Mouse (Mus musculus) left cerebral cortex, adult 8-10 months (tissue): ENCODE results near the gene Bmi1. TPM values are rescaled to one million over a fixed set of nuclear protein-coding genes. Genes with fewer than 3 reads are reported as not detected.

ENCODE experiments used
- DNase-seq, 2 experiments: peaks; one replicate each; pipeline ENCODE4 v3.0.0; 2022; ENCODE audit warnings: low spot score in 2 of 2
- total RNA-seq, 4 experiments: library from RNA; stranded (reverse); gene quantifications; 2 replicates each; pipeline ENCODE4 v1.2.4; 2022

The Bmi1 gene
- total RNA-seq: 10 to 100 TPM; 45.0 to 53.8 (median 49.1) TPM

DNA sequence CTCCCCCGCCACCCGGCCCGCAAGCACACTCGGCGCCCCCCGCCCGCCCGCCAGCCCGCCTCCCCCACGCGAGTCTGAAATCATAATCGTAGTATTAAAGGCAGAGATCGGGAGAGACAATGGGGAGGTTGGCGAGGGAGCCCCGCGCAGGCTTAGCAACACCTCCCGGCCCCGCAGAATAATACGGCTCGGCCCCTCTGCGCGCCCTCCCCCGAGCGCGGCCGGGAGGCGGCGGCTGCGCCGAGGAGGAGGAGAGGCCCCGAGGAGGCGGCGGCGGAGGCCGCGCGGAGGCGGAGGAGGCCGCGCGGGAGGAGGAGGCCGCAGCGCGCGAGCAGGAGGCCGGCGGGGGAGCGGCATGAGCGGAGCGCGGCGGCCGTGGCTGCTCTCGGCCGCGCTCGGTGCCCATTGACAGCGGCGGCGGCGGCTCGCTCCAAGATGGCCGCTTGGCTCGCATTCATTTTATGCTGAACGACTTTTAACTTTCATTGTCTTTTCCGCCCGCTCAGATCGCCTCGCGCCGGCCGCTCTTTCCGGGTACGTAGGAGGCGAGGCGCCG is at the start of gene Bmi1:
TSS of gene Bmi1 (plus strand) at position 83 of the 556 bp plus-strand sequence.
- peak in 1 of 2 experiments; percentile 53 for DNase-seq

DNA sequence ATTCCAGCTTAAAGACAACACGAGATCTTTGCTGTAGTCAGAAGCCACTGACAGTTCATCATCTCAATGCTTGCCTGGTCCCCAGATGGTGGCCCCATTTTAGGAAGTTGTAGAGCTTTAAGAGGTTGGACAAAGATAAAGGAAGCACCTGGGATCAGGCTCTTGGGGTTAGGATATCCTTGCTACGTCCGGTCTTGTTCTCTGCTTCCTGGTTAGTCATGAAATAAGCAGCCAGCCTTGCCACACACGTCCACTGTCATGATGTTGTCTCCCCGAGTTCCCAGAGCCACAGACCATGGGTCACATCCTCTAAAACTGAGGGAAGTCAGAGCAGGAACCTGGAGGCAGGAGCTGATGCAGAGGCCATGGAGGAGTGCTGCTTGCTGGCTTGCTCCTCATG is 46.3 kb upstream of the Bmi1 start:
- DNase-seq: no peak

DNA sequence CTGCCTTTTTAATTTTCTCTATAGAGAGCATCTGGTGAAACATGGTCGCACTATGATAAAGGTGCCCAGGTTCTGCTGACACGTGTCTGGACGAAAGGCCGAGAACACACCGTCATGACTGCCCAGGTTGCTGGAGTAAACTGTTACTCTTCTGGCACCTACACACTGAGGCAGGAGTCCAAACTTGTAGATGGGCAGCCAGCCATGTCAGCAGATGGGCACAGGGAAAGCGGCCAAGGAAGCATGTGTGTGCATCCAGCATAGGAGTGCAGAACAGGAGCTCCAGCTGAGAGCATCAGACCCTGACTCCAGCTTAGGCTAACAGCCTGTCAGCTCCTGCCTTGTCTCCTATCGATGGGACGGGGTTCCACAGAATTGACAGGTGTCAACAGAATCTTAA is 41.8 kb upstream of the Bmi1 start:
- peak; percentile 70 to 84 for DNase-seq

DNA sequence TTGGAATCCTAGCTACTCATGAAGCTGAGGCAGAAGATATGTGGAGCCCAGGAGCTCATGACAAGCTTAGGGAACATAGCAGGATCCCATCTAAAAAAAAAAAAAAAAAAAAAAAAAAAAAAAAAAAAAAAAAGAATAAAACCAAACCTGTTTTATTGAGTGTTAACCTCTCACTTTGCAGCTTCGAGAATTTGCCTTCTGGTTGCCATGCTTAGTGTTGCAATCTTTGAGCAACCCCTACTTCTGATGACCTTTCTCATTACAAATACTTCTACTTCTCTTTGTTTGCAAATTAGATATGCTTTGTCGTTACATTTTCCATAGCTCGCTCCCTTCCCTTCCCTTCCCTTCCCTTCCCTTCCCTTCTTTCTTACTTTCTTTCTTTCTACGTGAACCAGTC is 28.3 kb upstream of the Bmi1 start:
- no peak for DNase-seq

DNA sequence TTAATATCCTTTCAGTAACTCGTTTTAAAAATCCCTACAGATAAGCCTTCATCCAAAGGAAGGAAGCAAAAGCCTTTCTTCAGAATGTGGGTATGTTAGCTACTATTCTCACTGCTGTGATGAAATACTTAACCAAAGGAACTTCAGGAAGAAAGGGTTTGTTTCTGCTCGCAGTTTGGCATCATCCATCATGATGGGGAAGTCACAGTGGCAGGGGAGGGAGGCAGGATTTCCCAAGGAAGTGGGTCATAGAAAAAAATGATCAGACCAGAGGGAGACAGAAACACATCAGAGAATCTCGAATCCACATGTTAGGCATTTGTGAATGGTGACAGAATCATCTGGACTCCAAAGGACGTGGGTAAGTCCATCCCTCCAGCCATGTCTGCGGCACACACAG is 22.0 kb upstream of the Bmi1 start:
- DNase-seq: no peak

DNA sequence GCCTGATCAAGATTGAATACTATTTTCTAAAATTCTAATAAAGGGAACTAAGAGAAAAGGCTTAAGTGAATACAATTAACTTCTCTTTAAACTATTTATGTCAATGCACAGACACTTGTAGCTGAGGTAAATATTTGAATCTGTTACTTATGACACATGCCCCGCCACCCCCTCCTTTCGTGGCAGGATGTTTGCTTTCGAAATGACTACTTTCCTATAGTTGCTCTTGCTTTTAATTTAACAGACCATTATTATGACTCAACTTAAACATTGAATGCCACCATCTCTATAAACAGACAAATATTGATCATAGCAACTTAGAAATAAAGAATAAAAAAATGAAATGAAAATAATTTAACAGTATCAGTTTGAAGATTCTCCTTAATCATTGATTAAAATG is 12.8 kb upstream of the Bmi1 start:
- no peak for DNase-seq

DNA sequence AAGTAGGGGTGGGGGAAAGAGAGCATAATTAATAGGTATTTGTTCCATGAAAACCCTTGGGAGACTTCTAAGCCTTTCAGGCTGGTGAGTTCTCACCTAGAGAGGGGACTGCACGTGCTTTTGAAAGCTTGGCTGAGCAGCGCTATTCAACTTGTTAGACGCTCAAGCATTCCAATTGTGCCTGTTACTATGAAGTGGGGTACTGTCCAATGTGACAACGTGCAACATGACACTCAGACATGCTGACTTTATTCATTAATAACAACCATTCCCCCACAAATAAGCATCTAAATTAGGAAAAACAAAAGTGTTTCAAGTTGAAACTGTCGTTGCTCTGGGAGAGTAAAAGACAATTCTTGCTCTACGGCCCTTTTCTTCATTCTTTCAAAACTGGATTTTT is 5.8 kb upstream of the Bmi1 start:
- DNase-seq: no peak

DNA sequence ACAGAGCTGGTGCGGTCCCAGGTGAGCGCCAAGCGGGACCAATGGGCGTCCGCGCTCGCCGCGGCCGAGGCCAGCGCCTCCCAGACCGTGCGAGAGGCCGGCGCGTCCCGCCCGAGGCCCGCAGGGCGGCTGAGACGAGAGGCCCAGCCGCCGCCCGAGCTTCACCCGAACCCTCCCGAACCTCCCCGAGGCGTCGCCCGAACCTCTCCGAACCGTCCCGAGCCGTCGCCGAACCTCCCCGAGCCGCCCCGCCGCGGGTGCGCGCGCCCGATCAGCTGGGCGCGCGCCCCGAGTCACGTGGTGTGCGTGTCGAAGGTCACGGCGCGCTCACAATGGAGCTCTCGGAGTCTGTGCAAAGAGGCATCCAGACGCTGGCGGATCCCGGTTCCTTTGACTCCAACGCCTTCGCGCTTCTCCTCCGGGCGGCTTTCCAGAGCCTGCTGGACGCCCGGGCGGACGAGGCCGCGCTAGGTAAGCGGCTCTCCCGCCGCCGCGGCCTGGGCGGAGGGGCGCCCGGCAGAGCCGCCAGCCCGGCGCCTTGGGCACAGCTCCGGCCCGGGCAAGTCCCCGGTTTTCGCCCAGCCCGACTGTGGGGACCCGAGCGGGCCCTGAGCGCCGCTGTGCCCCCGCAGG is 4.6 kb upstream of the Bmi1 start, which contains the start of gene Commd3:
TSS of gene Commd3 (plus strand) at position 252 of the 633 bp plus-strand sequence.
- DNase-seq: peak; percentile 91 to 94

DNA sequence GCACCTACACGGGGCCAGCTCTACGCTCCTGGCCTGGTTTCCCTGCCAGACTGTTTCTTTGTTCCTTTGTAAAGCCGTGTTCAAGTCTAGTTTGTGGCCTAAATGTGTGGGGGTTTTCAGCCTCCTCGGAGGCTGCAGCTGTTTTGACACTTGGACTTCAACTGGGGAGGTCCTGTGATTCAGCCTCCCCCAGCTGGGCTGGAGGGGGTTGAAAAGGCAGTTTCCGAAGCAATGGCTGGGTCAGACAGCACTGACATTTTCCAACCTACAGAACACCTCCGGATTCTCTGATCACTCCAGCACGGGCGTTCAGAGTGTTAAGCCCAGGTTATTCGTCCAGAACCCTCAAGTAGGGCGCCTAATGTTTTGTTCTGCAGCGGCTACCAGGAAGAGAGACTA is 4.1 kb upstream of the Bmi1 start:
- DNase-seq: peak in 1 of 2 experiments; percentile 25

DNA sequence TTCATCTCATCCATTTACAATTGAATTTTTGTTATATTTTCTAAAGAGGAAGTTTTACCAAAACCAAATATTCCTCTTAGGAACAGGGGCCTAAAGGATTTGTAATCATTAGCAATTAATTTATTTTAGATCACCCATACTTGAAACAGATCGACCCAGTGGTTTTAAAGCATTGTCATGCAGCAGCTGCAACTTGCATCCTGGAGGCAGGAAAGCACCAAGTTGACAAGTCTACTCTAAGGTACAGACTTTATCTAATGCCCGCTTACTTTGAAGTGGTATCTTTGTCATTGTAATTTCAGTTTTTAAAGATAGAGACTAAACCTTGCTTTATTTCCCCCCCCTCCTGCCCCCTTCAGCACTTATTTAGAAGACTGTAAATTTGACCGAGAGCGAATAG is 3.1 kb upstream of the Bmi1 start:
- no peak for DNase-seq

DNA sequence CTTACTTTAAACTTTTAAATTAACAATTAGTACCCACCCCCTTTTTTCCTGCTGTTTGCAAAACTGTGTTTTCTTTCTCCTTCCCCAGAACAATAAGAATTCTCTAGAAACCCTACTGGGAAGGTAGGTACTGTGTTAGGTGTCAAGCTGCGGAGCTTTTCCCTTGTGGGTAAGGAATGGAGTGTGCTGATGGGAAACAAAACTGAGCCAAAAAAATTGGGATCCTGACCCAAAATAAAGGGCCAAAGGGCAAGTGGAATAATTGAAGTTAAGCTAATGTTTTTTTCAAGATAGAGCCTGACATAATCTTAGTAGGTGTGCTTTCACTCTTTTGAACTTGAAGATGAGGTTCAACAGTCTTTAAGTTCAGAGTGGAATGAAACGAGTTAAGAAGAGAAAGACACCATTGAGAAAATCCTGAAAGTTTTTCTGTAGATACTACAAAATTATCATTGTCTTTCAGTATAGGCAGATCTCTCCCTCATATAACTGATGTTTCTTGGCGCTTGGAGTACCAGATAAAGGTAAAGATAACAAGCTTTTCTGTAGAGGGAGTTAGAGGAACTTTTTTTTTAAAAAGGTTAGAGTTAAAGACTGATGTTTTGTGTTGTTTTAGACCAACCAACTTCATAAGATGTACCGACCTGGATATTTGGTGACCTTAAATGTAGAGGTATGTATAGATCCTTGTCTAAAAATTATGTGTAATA is 2.5 kb upstream of the Bmi1 start:
- no peak for DNase-seq

DNA sequence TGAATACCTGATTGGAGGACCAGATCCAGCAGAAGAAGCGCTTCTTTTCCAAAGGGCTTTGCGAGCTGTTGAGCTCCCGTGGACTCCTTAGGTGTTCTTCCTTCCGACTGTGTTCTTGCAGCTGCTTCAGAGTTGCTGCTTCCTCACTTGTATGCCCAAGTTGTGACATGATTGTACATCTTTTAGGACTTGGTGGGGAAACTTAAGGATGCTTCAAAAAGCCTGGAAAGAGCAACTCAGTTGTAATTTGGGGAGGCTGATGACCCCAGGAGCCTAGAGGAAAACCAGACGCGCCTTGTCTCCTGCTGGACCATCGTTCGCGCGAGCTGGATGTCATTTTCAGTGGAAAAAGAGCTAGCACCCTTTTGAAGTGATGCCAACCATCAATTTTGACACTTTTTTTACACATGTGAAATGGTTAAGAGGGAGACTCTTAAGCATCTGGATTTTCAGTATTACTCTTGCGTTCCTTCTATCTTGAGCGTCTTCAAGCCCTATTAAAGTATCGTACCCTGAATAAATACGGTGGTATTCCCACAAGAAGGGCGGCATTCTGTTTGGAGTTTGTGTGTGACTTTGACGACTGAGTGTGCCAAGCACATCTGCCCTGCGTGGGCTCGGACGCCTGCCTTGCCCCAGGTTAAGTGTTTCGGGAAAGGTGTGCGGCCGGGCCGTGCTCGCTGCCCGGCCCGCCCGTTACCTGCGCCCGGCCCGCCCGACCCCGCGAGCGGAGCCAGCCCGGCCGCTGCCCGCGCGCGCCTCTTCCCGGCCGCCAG is 949 bp upstream of the Bmi1 start:
- peak in 1 of 2 experiments; percentile 18 for DNase-seq

DNA sequence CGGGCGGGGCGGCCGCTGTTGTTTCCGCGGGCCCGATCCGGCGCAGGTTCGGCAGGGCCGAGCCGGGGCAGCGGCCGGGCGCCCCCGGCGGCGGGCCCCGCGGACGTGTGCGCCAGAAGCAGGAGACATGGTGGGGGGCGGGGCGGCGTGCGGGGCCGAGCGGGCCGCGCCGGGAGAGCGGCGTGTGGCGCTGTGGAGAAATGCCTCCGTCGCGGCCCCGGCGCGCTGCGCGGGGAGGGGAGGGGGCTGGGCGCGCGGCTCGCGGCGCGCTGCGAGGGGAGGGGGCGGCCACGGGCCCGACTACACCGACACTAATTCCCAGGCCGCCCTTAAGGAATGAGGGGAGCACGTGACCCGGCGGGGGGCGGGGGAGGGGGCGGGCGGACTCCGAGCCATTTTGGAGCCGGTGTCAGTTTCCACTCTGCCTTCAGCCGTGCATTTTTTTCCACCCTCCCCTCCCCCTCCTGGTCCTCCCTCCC is 322 bp upstream of the Bmi1 start:
- peak in 1 of 2 experiments; percentile 68 for DNase-seq

DNA sequence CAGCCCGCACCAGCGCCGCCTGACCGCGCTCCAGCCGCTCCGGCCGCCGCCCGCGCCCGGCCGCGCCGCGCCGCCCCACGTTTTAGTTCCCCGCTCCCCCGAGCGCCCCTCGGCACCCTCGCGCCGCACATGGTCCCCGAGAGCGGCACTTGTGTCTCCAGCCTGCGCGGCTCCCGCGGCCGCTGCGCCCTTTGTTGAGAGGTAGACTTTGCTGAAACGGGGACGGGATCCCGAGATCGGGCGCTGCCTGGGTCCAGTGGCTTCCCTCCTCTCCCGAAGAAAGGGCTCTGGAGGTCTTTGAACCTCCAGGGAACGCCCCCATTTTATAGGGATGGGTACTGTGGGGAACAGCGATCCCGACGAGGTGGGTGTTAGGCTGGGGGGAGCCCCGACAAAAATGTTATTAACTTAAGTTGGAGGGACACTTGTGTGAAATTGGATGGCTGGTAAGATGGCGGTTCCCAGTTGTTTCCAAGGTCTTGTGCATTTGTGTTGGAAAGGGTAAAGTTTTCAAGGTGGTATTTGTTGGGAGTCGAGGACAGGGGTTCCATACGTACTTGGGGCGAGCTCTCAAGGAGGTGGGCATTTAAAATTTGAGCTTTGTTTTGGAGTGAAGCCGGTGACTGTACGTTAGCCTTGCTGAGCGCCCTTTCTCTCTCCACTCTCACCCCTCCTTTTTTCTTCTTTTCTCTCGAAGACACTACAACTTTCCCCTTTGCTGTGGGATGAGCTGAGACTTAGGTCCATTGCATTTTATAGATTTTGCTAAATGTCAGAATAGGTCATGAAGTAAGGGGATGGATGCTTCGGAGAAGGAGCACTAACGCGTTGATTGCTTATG is 1.0 kb downstream of the Bmi1 start:
- DNase-seq: peak in 1 of 2 experiments; percentile 38

DNA sequence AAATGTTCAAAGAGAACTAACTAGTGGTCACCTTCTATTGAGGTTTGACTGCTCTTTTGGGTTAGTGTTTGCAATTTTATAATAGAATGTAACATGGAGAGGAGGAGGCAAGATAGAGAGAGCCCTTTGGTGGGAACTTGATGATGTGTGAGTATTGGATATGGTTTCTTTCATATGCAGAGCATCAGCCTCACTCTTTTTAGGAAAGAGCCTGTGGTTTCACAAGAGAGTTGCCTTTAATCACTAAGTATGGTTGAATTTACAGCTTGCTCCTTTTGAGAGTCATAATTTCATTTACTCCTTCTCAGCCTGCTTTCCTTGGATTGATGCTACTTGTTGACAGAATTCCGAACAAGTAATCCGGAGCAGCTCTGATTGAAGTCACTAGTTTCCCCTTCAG is 2.9 kb downstream of the Bmi1 start:
- DNase-seq: no peak

DNA sequence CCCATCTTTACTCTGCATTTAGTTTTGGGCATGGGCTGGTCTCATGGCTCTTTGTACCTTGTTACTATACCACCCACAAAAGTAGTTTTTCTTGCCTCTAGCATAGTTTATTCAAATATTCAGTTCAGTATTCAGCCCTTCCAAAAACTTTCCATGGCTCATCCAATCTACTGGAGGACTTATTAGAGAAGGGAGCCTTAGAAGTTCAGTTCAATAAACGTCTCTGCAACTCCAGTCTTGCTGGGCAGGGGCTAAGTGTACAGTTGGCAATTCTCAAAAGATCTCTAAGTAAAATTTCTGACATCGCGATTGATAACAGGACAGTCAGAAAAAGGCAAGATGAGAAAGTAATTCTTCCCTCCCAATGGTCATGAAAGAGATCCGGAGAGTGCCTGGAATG is 3.7 kb downstream of the Bmi1 start:
- DNase-seq: no peak

DNA sequence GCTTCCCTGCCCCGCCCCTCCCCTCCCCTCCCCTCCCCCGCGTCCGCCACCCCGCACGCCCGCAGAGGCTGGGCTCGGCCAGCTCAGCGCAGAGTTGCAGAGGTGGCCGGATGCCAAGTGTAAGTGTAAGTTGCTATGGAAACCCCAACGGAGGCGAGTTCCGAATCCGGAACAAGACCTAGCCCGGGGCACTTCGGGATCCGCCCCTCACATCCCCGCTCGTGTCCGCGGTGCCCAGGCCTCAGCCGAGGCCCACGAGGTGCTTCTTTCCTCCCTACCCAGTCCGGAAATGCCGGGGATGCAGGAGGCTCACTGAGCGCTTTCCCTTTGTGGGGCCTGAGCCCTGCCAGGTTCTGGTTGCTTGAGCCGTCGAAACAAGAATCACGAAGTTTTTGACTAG is 4.1 kb downstream of the Bmi1 start:
- peak in 1 of 2 experiments; percentile 47 for DNase-seq

DNA sequence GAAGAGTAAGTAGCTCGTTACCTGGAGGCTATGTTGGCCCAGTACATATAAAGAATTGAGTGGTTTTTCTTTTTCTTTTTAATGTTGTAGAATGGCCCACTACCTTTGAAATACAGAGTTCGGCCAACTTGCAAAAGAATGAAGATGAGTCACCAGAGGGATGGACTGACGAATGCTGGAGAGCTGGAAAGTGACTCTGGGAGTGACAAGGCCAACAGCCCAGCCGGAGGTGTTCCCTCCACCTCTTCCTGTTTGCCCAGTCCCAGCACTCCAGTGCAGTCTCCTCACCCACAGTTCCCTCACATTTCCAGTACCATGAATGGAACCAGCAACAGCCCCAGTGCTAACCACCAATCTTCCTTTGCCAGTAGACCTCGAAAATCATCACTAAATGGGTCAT is 7.2 kb downstream of the Bmi1 start:
- no peak for DNase-seq

DNA sequence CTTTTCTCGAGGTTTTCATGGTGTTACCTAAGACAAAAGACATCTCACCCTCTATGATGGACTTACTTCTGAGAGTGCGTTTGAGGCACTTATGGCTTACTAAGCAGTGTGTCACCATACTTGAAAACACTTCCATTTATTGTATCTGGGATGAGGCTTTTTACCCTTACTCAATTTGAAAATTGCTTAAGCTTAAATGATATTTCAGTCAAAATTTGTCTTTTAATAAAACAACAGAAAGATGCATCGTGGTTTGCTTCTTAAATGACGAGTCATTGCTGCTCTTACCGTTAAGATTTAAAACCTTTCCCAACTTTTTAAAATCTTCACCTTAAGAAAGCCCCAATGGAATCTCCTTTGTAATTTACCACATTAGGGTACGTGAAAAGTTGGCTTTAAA is 9.6 kb downstream of the Bmi1 start:
- no peak for DNase-seq

DNA sequence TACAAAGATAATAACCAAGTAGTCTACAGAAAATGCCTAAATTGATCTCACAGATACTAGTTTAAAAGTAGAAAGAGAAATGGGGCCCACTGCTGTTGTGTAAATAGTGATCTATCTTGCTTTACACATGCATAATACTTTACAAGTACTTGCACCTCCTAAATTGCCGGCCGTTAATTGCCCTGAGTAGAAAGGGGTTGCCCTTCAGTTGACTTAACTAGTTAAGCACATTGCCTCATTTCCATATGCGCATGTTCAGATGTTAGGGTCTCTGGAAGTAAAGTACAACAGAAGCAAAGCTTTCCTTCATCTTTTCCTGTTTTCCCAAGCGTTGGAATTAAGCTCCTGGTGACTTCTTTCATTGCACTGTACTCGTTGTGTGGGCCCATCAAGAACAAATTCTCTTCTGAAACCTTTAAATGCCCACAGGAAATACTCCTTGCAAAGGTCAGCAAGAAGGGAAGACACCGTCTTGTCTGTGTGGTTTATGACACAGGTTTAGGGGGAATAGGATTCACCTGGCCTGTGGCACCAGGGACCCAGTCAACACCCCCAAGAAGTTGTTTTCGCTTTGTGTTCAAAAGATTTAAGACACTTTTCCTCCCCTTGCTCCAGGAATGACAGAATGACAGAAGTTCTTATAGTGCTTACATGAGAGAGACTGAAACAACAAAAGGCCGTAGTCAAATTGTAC is 10.2 kb downstream of the Bmi1 start:
- no peak for DNase-seq
